Mouse (Mus musculus): ENCODE results near the gene Rfx1. TPM values are rescaled to one million over a fixed set of nuclear protein-coding genes. Genes with fewer than 3 reads are reported as not detected.

Rfx1 gene
- total and polyA plus RNA-seq, 3 experiments, result 3.2 to 13.1 (median 10.8) TPM

DNA sequence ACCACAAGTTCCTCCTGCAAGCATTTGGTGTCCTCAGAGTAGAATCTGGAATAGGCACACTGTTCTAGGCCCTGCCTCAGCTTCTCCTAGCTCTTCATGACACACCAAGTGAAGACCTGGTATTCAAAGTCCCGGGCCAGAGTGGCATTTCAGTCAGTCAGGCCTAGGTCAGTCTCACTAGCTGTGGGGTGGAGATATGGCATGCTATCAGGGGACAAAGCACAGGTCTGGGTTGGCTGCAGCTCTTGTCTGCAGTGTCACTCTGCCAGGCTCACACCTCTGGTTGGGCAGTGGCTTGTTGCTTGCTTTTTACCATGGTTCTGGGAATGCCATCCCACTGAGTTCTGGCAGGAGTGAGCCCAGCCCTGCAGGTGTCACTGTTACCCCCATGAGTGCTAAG is 9.8 kb downstream of the Rfx1 start:
- DNase-seq (ENCODE audit: extremely low read depth), result no peak
- Histone ChIP-seq H3K9me3 (replicated peaks; ENCODE audit: low read length) (no peaks in the 10 kb centered on the region), H3K9ac (ENCODE audit: insufficient read depth, low read depth) (no peak overlapping the region), H3K27ac (ENCODE audit: insufficient read depth, low read depth) (no peak overlapping the region), H3K36me3 (replicated peaks in 1 of 2; ENCODE audit: control insufficient read depth in 1 of 2, insufficient read depth in 1 of 2, low read length in 1 of 2) (peaks cover 43 to 92% of the 10 kb centered on the region in 2 experiments), H3K4me1 (ENCODE audit: control insufficient read depth in 1 of 2, insufficient read depth in 2 of 2) (peaks cover 0 to 4% of the 10 kb centered on the region in 2 experiments; a peak in 3 of 4 replicates), H3K79me2 (replicated peaks; ENCODE audit: control insufficient read depth, extremely low read depth, insufficient read depth, poor library complexity, severe bottlenecking) (peaks cover under 1% of the 10 kb centered on the region), H3K4me2 (ENCODE audit: insufficient read depth, low read depth, poor library complexity, severe bottlenecking) (no peak overlapping the region), H3K27me3 (replicated peaks) (no peaks in the 10 kb centered on the region), H3K4me3 (replicated peaks in 1 of 3; ENCODE audit: low read depth in 2 of 3, low read length in 2 of 3, poor library complexity in 1 of 3) (no peak overlapping the region)
- no peak for TF ChIP-seq ZC3H11A (IDR thresholded peaks at IDR 0.05; ENCODE audit: low read depth, low read length)
- no peak for TF ChIP-seq E2F4 (IDR thresholded peaks at IDR 0.05; ENCODE audit: insufficient replicate concordance, low read depth, low read length)
- TF ChIP-seq NRF1 (IDR thresholded peaks at IDR 0.05; ENCODE audit: low read depth, low read length), result no peak
- no peak for TF ChIP-seq JUND (conservative IDR thresholded peaks at IDR 0.05; ENCODE audit: low read depth, low read length)
- TF ChIP-seq GABPA (IDR thresholded peaks at IDR 0.05; ENCODE audit: insufficient replicate concordance, low read depth, low read length), result no peak
- no peak for TF ChIP-seq MXI1 (IDR thresholded peaks at IDR 0.05; ENCODE audit: low read depth, low read length)
- TF ChIP-seq ZNF384 (IDR thresholded peaks at IDR 0.05; ENCODE audit: low read depth, low read length), result no peak
- no peak for TF ChIP-seq TBP (conservative IDR thresholded peaks at IDR 0.05; ENCODE audit: low read depth, low read length)
- no peak for TF ChIP-seq MAFK (IDR thresholded peaks at IDR 0.05; ENCODE audit: insufficient replicate concordance, low read length)
- TF ChIP-seq CHD2 (IDR thresholded peaks at IDR 0.05; ENCODE audit: low read length), result no peak
- no peak for TF ChIP-seq SIN3A (IDR thresholded peaks at IDR 0.05; ENCODE audit: low read length)
- no peak for TF ChIP-seq CTCF (conservative IDR thresholded peaks at IDR 0.05 in 1 of 2, IDR thresholded peaks at IDR 0.05 in 1 of 2; ENCODE audit: low read depth in 2 of 2, low read length in 2 of 2)
- no peak for TF ChIP-seq BHLHE40 (IDR thresholded peaks at IDR 0.05; ENCODE audit: low read depth, low read length)
- TF ChIP-seq POLR2A (IDR thresholded peaks at IDR 0.05; ENCODE audit: low read depth, low read length), result no peak
- no peak for TF ChIP-seq RCOR1 (conservative IDR thresholded peaks at IDR 0.05; ENCODE audit: low read depth, low read length)
- no peak for TF ChIP-seq ELF1 (IDR thresholded peaks at IDR 0.05; ENCODE audit: low read depth, low read length)
- dilution Hi-C loops (cut with MboI; ENCODE audit: extremely low pct_ligation_motif_present, extremely low pct_unique_long_range_greater_than_20kb, low sequenced_read_pairs), result no loop called here
- in situ Hi-C loops (cut with MboI; ENCODE audit: low pct_ligation_motif_present, low pct_unique_long_range_greater_than_20kb, low sequenced_read_pairs), result no loop called here

DNA sequence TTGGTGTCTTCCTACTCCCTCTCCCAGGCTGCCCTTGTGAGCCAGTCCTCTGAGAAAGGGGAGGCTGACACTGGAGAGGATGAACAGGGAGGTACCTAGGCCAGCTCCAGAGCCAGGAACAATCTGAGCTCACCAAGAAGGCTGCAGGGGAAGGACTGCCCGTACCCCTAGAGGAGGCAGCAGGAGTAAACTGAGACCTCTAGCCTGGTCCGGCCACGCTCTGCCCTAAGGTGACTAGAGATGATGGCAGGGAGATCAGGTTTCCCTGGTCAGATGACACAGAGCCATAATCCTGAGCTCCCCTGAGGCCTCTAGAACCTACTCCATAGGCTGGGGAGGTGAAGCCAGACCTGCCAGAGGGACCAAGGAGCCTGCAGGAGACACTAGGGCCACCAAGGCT is 10.2 kb downstream of the Rfx1 start:
- no peak overlapping the region for H3K4me2 ChIP-seq (ENCODE audit: insufficient read depth, low read depth, poor library complexity, severe bottlenecking)
- no peak overlapping the region for H3K4me3 ChIP-seq (replicated peaks in 1 of 3; ENCODE audit: low read depth in 2 of 3, low read length in 2 of 3, poor library complexity in 1 of 3)
- no peaks in the 10 kb centered on the region; the same call in 1 of the 2 replicates for H3K79me2 ChIP-seq (replicated peaks; ENCODE audit: control insufficient read depth, extremely low read depth, insufficient read depth, poor library complexity, severe bottlenecking)
- H3K9me3 ChIP-seq (replicated peaks; ENCODE audit: low read length), result no peaks in the 10 kb centered on the region
- H3K4me1 ChIP-seq (ENCODE audit: control insufficient read depth in 1 of 2, insufficient read depth in 2 of 2), result no peaks in the 10 kb centered on the region
- DNase-seq (ENCODE audit: extremely low read depth), result no peak
- in situ Hi-C loops (cut with MboI; ENCODE audit: low pct_ligation_motif_present, low pct_unique_long_range_greater_than_20kb, low sequenced_read_pairs), result no loop called here
- dilution Hi-C loops (cut with MboI; ENCODE audit: extremely low pct_ligation_motif_present, extremely low pct_unique_long_range_greater_than_20kb, low sequenced_read_pairs), result no loop called here
- H3K27me3 ChIP-seq (replicated peaks), result no peaks in the 10 kb centered on the region
- H3K27ac ChIP-seq (ENCODE audit: insufficient read depth, low read depth), result no peak overlapping the region
- no peak overlapping the region for H3K9ac ChIP-seq (ENCODE audit: insufficient read depth, low read depth)
- no peak for TF ChIP-seq ZKSCAN1 (IDR thresholded peaks at IDR 0.05; ENCODE audit: borderline replicate concordance, low read depth, low read length)
- no peak for TF ChIP-seq GABPA (IDR thresholded peaks at IDR 0.05; ENCODE audit: insufficient replicate concordance, low read depth, low read length)
- no peak for TF ChIP-seq MXI1 (IDR thresholded peaks at IDR 0.05; ENCODE audit: low read depth, low read length)
- TF ChIP-seq BHLHE40 (IDR thresholded peaks at IDR 0.05; ENCODE audit: low read depth, low read length), result no peak
- no peak for TF ChIP-seq ZMIZ1 (IDR thresholded peaks at IDR 0.05; ENCODE audit: low read depth, low read length)
- TF ChIP-seq RCOR1 (conservative IDR thresholded peaks at IDR 0.05; ENCODE audit: low read depth, low read length), result no peak
- TF ChIP-seq IRF4 (IDR thresholded peaks at IDR 0.05; ENCODE audit: low read depth, low read length), result no peak
- no peak for TF ChIP-seq POLR2AphosphoS2 (IDR thresholded peaks at IDR 0.05; ENCODE audit: low read depth, low read length)
- TF ChIP-seq NRF1 (IDR thresholded peaks at IDR 0.05; ENCODE audit: low read depth, low read length), result no peak
- peaks cover 45 to 93% of the 10 kb centered on the region in 2 experiments for H3K36me3 ChIP-seq (replicated peaks in 1 of 2; ENCODE audit: control insufficient read depth in 1 of 2, insufficient read depth in 1 of 2, low read length in 1 of 2)

Measured in CH12.LX (cell line).